Mouse (Mus musculus) small intestine, adult 2 months (tissue): Measurements from ENCODE around the gene Cox6a2.

Experiments
- CTCF ChIP-seq: fragments of 200-500 bp; IDR thresholded peaks from 2 replicates; pipeline ENCODE4 v1.5.1; 2012; ENCODE audit warnings: low read depth, mild to moderate bottlenecking, control low read depth, inconsistent platforms, low read length, moderate library complexity, mixed read lengths; ENCODE audit not compliant: insufficient replicate concordance, insufficient read length; ENCODE audit errors: extremely low read depth
- POLR2A ChIP-seq: fragments of 200-500 bp; IDR thresholded peaks from 2 replicates; pipeline ENCODE4 v1.6.1; 2012; ENCODE audit warnings: low read depth, mild to moderate bottlenecking, control low read depth, inconsistent platforms, low read length, moderate library complexity

DNA sequence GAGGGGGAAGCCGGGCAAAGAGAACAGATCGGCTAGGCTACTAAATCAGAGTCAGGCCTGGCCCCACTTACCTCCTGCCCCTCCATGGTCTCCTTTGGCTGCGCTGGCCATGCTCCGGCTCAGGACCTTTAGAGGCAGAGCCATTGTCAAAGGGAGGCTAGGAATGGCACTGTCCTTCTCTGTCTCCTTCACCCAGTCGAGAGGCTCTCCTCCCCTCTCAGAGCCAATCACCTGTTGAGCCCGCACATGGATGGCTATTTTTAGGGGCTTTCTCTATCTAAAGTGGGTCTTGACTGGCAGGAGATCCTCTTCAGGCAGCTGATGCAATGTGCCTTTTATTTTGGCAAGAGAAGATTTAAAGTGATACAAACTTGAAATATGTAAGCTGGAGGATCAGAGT is at the start of gene Cox6a2:
- TF ChIP-seq CTCF (no peak), POLR2A (no peak)
